8 mouse cellular contexts compared by ENCODE assay signal in the genomic region with DNA sequence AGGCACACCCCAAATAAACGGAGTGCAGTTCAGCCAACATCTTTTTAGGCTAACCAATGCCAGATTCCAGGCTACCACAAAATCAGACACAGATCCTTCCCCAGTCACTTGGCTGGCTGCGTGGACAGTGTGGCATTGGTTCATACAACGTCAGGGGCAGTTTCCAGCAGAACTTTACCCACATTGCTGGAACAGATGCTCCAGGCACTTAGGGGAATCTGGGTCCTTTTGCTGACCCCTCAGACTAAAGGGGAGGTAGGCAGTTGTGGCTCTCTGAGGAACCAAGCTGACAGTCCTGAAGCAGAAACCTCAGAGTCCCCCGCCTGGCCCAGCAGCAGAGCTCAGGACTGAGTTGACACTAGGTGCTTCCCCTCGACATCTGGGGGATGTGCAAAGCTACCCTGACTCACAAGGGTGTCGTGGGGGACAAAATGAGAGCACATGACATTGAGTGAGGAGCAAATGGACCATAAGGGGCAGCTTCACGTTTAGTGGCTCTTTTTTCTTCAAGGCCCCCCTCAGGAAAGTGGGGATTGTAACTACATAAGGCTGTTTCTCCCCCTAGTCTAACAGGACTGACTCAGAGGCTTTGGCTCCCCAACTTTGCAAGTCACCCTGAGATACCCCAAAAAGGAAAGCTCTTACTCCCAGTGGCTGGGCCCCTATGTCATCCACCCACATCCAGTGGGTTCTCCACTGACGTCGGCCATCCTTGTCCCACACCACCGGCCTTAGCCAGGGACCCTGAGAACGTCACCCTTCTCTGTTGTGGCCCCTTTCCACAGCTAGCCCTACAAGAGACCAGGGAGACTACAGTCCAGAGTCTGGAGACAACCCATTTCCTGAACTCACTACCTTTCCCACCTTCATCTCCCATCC. TPM values are rescaled to one million over a fixed set of nuclear protein-coding genes. Genes with fewer than 3 reads are reported as not detected.
DNase-seq lines count a peak whose midpoint lies in the region; ATAC-seq and TF ChIP-seq lines count a peak whose summit lies in the region.
"Had no signal": no experiment of that assay in that cellular context is flagged by ENCODE, and none has a peak within 500 bp of the region (broad histone marks: within the 10 kb centered on the region; RNA-seq: fewer than 3 reads in every experiment).

No protein-coding gene starts in this region.

- H3K27ac ChIP-seq in limb, embryonic 12.5 days: no peak overlapping the region
- no peak overlapping the region for H3K27ac ChIP-seq in limb, embryonic 10.5 days
- H3K27ac ChIP-seq in embryonic fibroblast, embryonic 13.5 days (ENCODE audit: insufficient read depth, low read length): peak overlapping the region; percentile 76

- WGBS in limb, embryonic 12.5 days: 69% methylated on average over 11 of the region's 11 CpGs
- WGBS in limb, embryonic 10.5 days: 74% methylated on average over 11 of the region's 11 CpGs

- H3K9me3 ChIP-seq in limb, embryonic 12.5 days: no peaks in the 10 kb centered on the region
- H3K9me3 ChIP-seq in limb, embryonic 10.5 days (replicated peaks): no peaks in the 10 kb centered on the region

- H3K9ac ChIP-seq in limb, embryonic 12.5 days (replicated peaks): no peak overlapping the region

- no peaks in the 10 kb centered on the region for H3K36me3 ChIP-seq in limb, embryonic 12.5 days
- no peaks in the 10 kb centered on the region for H3K36me3 ChIP-seq in limb, embryonic 10.5 days

- H3K27me3 ChIP-seq in limb, embryonic 12.5 days: peaks cover 12% of the 10 kb centered on the region
- H3K27me3 ChIP-seq in limb, embryonic 10.5 days (ENCODE audit: low read depth, poor library complexity, severe bottlenecking): peaks cover 28% of the 10 kb centered on the region

- DNase-seq in limb, embryonic 10.5 days (ENCODE audit: low spot score): no peak
- DNase-seq in T-cell, adult 2 months (ENCODE audit: low spot score): peak; percentile 16
- peak; percentile 24 for DNase-seq in naive thymus-derived CD4-positive, alpha-beta T cell, adult 2 months (ENCODE audit: low read depth)
- DNase-seq in cerebellum, adult 11-12 months: no peak
- DNase-seq in layer of hippocampus, adult 18-20 months (ENCODE audit: low spot score in 2 of 2): no peak
- DNase-seq: adrenal gland, postnatal 14 days had no signal

- H3K4me2 ChIP-seq in limb, embryonic 12.5 days: peak overlapping the region; percentile 88

- ATAC-seq in limb, embryonic 12.5 days (ENCODE audit: insufficient number of reproducible peaks, insufficient read depth, low FRiP score, low TSS enrichment, low read depth): no peak

- no peak for TF ChIP-seq CTCF in embryonic fibroblast, embryonic 13.5 days (IDR thresholded peaks at IDR 0.05; ENCODE audit: borderline replicate concordance, insufficient read depth, low read length)

- peak overlapping the region; percentile 59 for H3K4me3 ChIP-seq in limb, embryonic 12.5 days (replicated peaks)
- no peak overlapping the region for H3K4me3 ChIP-seq in limb, embryonic 10.5 days
- H3K4me3 ChIP-seq in embryonic fibroblast, embryonic 13.5 days (ENCODE audit: insufficient read depth, low read length): peak overlapping the region; percentile 71; the same call in 1 of the 2 replicates

- TF ChIP-seq POLR2A in embryonic fibroblast, embryonic 13.5 days (IDR thresholded peaks at IDR 0.05; ENCODE audit: low read depth, low read length): no peak

- H3K4me1 ChIP-seq in limb, embryonic 12.5 days (replicated peaks): peaks cover 27% of the 10 kb centered on the region
- peaks cover 10% of the 10 kb centered on the region for H3K4me1 ChIP-seq in limb, embryonic 10.5 days
- H3K4me1 ChIP-seq in embryonic fibroblast, embryonic 13.5 days (ENCODE audit: control insufficient read depth, insufficient read depth, low read length): peaks cover 3% of the 10 kb centered on the region; the same call in 1 of the 2 replicates

RNA-seq across cellular contexts. Expression of gene Traf5, which starts 1.4 kb away (rescaled TPM):
- polyA plus RNA-seq in limb, embryonic 12.5 days (2016; fragmentation: Nextera tagmentation; extraction: Ambion mirVana): 11.1 and 12.8 TPM in 2 replicates
- polyA plus RNA-seq in limb, embryonic 10.5 days (2016; fragmentation: Nextera tagmentation; extraction: Ambion mirVana): 4.3 and 6.6 TPM in 2 replicates
- polyA plus RNA-seq in embryonic fibroblast, embryonic 13.5 days (2011; ENCODE audit: insufficient read length, low read depth, missing spikeins): 19.4 and 21.9 TPM in 2 replicates
- 1 to 10 TPM; 3.3 to 4.6 TPM for total RNA-seq in layer of hippocampus, adult 18-20 months (2021)

RNA-seq across cellular contexts. Expression of gene Rcor3, which starts 46.9 kb away (rescaled TPM):
- polyA plus RNA-seq in limb, embryonic 12.5 days (2016; fragmentation: Nextera tagmentation; extraction: Ambion mirVana): 24.3 and 25.1 TPM in 2 replicates
- polyA plus RNA-seq in limb, embryonic 10.5 days (2016; fragmentation: Nextera tagmentation; extraction: Ambion mirVana): 14.3 and 18.8 TPM in 2 replicates
- polyA plus RNA-seq in embryonic fibroblast, embryonic 13.5 days (2011; ENCODE audit: insufficient read length, low read depth, missing spikeins): 34.1 and 50.2 TPM in 2 replicates
- total RNA-seq in layer of hippocampus, adult 18-20 months (2021): 10 to 100 TPM; 42.4 to 45.8 TPM

Comparison
In these comparisons a context has a peak if more than half of its experiments do, and no peak if none do; other contexts are left out.
1. DNase-seq: peak in T-cell, adult 2 months (single experiment) and naive thymus-derived CD4-positive, alpha-beta T cell, adult 2 months (single experiment); none in limb, embryonic 10.5 days (single experiment), cerebellum, adult 11-12 months (single experiment) and layer of hippocampus, adult 18-20 months (0 of 2).